ENCODE assay signal across 28 mouse cellular contexts in the genomic region with DNA sequence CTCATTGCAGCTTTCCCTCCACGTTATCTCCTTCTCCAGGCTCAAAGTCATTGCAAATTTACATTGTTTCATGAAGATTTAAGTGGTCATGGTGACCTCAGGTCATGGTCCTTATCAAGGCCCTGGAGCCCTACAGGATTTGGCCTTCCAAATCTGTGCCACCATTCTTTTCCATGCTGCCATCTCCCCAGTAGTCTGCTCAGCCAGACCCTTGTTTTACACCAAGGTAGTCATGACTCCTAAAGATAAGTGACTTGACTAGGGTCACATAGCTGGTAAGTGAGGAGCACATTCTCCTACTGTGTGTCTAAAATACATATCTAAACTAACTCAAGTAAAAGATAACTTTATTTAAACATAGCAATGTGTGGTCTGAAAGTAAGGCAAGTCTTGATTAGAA. TPM values are rescaled to one million over a fixed set of nuclear protein-coding genes. Genes with fewer than 3 reads are reported as not detected.
"Had no signal": no experiment of that assay in that cellular context is flagged by ENCODE, and none has a peak within 500 bp of the region (broad histone marks: within the 10 kb centered on the region; RNA-seq: fewer than 3 reads in every experiment).

No protein-coding gene starts in this region.

- H3K27me3 ChIP-seq: heart, embryonic 13.5 days; heart, embryonic 15.5 days; hindbrain, embryonic 13.5 days; hindbrain, embryonic 15.5 days; kidney, embryonic 15.5 days; limb, embryonic 12.5 days; liver, embryonic 13.5 days; liver, embryonic 15.5 days had no signal

- H3K4me2 ChIP-seq: heart, embryonic 13.5 days; heart, embryonic 15.5 days; hindbrain, embryonic 13.5 days; hindbrain, embryonic 15.5 days; kidney, embryonic 15.5 days; limb, embryonic 12.5 days; liver, embryonic 11.5 days; liver, embryonic 13.5 days; liver, embryonic 15.5 days had no signal

- H3K27ac ChIP-seq: heart, embryonic 10.5 days; heart, embryonic 13.5 days; heart, embryonic 15.5 days; hindbrain, embryonic 13.5 days; hindbrain, embryonic 15.5 days; hindbrain, postnatal 0 days; kidney, embryonic 15.5 days; kidney, postnatal 0 days; layer of hippocampus, adult 2 months; left cerebral cortex, adult 2 months; limb, embryonic 12.5 days; liver, embryonic 13.5 days; liver, embryonic 15.5 days had no signal

- DNase-seq: gastrocnemius, postnatal 14 days; gastrocnemius, postnatal 36 days; heart, adult 18-20 months; heart, postnatal 14 days; heart, postnatal 36 days; kidney, adult 11 months; kidney, adult 2 months; kidney, adult 9 months; kidney, postnatal 25 days; kidney, postnatal 4 days; left cerebral cortex, postnatal 4 days; liver; liver, embryonic 13.5 days had no signal

- H3K9ac ChIP-seq: heart, embryonic 13.5 days; heart, embryonic 15.5 days; hindbrain, embryonic 13.5 days; hindbrain, embryonic 15.5 days; kidney, embryonic 15.5 days; limb, embryonic 12.5 days; liver, embryonic 13.5 days; liver, embryonic 15.5 days had no signal

- H3K36me3 ChIP-seq: heart, embryonic 10.5 days; heart, embryonic 13.5 days; heart, embryonic 15.5 days; hindbrain, embryonic 13.5 days; hindbrain, embryonic 15.5 days; kidney, embryonic 15.5 days; limb, embryonic 12.5 days; liver, embryonic 13.5 days; liver, embryonic 15.5 days had no signal

- H3K4me1 ChIP-seq: heart, embryonic 15.5 days; hindbrain, embryonic 13.5 days; hindbrain, embryonic 15.5 days; kidney, embryonic 15.5 days; limb, embryonic 12.5 days; liver, embryonic 15.5 days had no signal

- ATAC-seq: hindbrain, postnatal 0 days; intestine, embryonic 16.5 days had no signal

- H3K4me3 ChIP-seq: heart, embryonic 10.5 days; heart, embryonic 13.5 days; heart, embryonic 15.5 days; hindbrain, embryonic 13.5 days; hindbrain, embryonic 15.5 days; kidney, embryonic 15.5 days; layer of hippocampus, adult 2 months; left cerebral cortex, adult 2 months; limb, embryonic 12.5 days; liver, embryonic 13.5 days; liver, embryonic 15.5 days had no signal

- H3K9me3 ChIP-seq: heart, embryonic 10.5 days; heart, embryonic 13.5 days; heart, embryonic 15.5 days; hindbrain, embryonic 13.5 days; hindbrain, embryonic 15.5 days; kidney, embryonic 15.5 days; limb, embryonic 12.5 days; liver, embryonic 13.5 days; liver, embryonic 15.5 days had no signal

RNA-seq across cellular contexts. Expression of gene Acbd7, which starts 43.8 kb away (rescaled TPM):
- total RNA-seq: hematopoietic stem cell, adult 5-6 weeks; hindbrain, postnatal 0 days had no signal
- polyA plus RNA-seq: kidney, adult 2 months; limb, embryonic 12.5 days had no signal
